Mouse (Mus musculus) naive thymus-derived CD4-positive, alpha-beta T cell, adult 2 months (primary cell): ENCODE results near the gene Prorsd1.

Experiments used
- DNase-seq: peaks from one replicate; pipeline ENCODE4 v3.0.0-alpha.2; 2011; ENCODE audit warnings: low read depth

Gene Prorsd1

GRCm38 (mm10) chr11:29503948-29504893 is 10.6 kb downstream of the Prorsd1 start:
- DNase-seq, result no peak

DNA sequence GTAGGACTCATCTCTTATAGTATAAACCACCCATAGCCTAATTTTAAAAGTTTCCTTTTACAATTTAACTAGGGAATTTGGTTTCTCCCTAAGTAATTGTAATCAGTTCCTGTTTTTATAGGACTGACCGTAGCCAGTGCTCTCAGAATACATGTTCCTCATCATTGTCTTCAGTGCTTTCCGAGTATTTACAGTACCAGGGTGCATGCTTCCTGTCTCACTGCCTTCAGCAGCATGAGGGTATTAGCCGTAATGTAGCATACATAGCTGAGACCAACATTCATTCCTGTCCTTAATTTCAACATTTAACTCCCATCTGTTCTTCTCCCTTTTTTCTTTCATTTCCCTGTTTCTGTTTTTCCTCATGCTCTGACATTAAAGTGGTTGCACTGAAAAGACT is 17.9 kb downstream of the Prorsd1 start:
- no peak for DNase-seq

DNA sequence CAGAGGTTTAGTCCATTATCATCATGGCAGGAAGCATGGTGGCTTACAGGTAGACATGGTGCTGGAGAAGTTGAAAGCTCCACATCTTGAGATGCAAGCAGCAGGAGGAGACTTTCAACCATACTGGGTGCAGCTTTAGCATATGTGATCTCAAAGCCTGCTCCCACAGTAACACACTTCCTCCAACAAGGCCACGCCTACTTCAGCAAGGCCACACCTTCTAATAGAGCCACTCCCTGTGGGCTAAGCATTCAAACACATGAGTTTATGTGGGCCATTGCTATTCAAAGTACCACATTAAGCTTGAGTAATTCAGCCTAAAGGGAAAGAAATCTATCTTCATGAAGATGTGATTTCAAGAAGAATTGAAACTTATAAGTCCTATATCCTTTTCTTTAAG is 21.7 kb downstream of the Prorsd1 start:
- no peak for DNase-seq

DNA sequence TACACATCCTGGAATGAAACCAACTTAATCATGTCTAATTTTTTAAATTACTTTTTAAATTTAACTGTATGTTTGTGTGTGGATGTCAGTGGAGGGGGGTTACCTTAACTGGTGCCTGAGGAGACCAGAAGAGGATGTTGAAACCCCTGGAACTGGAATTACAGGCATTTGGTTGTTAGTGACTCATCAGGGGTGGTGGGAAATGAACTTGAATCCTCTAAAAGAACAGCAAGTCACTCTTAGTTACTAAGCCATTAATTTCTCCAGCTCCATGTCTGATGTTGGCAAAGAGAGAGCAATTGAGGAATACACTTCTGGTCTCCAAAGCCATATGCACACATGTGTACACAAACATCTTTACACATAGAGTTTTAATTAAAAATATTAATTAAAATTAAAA is 40.2 kb downstream of the Prorsd1 start:
- DNase-seq, result no peak
